Mouse (Mus musculus): Measurements from ENCODE around the gene Inpp5e. TPM values are rescaled to one million over a fixed set of nuclear protein-coding genes. Genes with fewer than 3 reads are reported as not detected.

Inpp5e gene
- polyA plus RNA-seq (2015; fragmentation: Nextera tagmentation; extraction: Ambion mirVana), result 19.8 and 23.9 TPM in 2 replicates

GRCm38 (mm10) chr2:26408515-26409356 is at the start of gene Inpp5e:
Gene Inpp5e (minus strand): TSS chr2:26409203.
- H3K9ac ChIP-seq (replicated peaks; ENCODE audit: low read depth, low read length), result peak within 1 kb of the TSS; percentile 92
- peaks cover 6% of the 10 kb centered on the region for H3K36me3 ChIP-seq (ENCODE audit: control insufficient read depth, insufficient read depth)
- H3K4me3 ChIP-seq (replicated peaks; ENCODE audit: low read length), result peak within 1 kb of the TSS; percentile 88
- WGBS, result under 1% methylated on average over 56 of the region's 57 CpGs
- no peaks in the 10 kb centered on the region for H3K27me3 ChIP-seq (replicated peaks; ENCODE audit: control insufficient read depth, insufficient read depth, low read length)
- H3K4me2 ChIP-seq (ENCODE audit: low read length), result peak within 1 kb of the TSS; percentile 93
- H3K9me3 ChIP-seq (ENCODE audit: control insufficient read depth, low read length), result no peaks in the 10 kb centered on the region
- peaks cover 35% of the 10 kb centered on the region for H3K4me1 ChIP-seq (replicated peaks; ENCODE audit: control insufficient read depth, insufficient read depth, low read length)
- ATAC-seq, result peak; percentile 94
- H3K27ac ChIP-seq (ENCODE audit: low read length), result peak within 1 kb of the TSS; percentile 54

DNA sequence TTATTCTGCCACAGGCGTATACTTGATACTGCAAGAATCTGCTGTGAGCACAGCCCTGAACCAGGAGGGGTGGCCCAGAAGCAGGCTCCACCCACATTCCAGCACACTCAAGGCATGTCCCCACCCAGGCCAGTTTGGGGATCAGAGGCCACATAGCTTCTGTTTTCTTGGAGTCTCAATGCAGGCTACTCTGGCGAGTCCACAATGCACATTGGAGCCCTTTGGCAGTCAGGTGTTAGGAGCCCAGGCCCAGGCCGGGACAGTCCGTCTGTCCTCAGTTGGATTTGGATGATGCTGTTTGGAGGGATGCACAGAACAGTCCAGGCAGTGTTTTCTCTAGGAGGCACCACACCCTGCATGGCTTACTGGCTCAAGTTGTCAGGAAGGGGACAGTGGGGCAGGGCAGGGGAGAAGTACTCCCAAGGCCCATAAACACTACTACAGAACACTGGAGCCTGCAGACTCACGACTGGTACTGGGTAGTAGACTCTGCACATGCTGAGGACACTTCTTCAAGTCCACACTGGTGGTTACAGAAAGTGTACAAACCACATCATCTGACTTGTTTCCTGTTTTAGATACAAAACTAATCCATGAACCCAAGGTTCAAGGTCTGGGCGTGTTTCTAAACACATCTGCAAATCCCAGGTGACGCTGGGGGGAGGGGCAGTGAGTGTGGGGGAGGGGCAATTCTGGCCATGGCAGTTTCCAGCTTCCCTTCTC is 49.6 kb upstream of the Inpp5e start:
- no peak for ATAC-seq
- no peaks in the 10 kb centered on the region for H3K27me3 ChIP-seq (replicated peaks; ENCODE audit: control insufficient read depth, insufficient read depth, low read length)

DNA sequence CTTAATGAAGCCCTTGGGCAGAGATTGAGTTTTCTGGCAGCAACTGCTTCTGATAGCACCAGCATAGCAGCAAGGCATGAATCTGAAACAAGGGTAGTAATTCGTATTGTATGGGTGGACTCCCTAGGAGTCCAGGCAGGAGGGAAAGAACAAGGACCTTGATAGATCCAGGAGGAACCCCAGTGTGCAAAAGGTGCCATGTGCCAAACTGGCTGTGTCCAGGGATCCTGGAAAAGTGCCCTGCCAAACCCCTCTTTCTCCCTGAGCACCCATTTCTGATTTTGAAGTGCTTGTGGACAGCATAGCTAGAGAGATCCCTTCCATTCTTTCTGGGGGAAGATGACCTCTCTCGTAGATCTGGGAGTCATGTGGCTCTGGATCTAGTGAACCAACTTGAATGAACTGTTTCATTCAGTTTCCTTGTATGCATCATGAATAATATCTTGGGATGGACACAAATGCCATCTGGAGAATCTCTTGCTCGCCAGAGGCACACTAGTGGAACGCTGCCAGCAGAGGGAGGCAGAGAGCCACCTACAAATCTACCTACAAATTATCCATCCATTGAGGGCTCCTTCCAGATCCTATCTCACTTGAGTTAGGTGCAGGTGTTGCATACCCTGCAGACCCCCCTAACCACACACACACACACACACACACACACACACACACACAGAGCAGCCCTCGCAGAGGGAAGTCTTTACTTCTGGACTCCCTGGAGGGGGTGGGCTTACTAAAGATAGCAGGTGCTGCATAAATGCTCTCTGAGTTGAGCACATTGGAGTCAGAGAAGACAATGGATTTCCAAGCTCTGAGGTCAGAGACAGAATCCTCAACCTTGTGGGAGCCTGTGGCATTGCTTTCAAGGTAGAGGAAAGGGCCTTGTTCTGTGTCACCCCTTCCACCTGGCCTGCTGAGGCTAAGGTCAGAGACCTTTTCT is 40.4 kb upstream of the Inpp5e start:
- Histone ChIP-seq H3K27me3 (replicated peaks; ENCODE audit: control insufficient read depth, insufficient read depth, low read length) (no peaks in the 10 kb centered on the region), H3K36me3 (ENCODE audit: control insufficient read depth, insufficient read depth) (no peaks in the 10 kb centered on the region), H3K4me1 (replicated peaks; ENCODE audit: control insufficient read depth, insufficient read depth, low read length) (peaks cover 31% of the 10 kb centered on the region), H3K4me2 (ENCODE audit: low read length) (no peak overlapping the region), H3K4me3 (replicated peaks; ENCODE audit: low read length) (no peak overlapping the region), H3K9ac (replicated peaks; ENCODE audit: low read depth, low read length) (no peak overlapping the region; the same call in 1 of the 2 replicates), H3K9me3 (ENCODE audit: control insufficient read depth, low read length) (no peaks in the 10 kb centered on the region), H3K27ac (ENCODE audit: low read length) (no peak overlapping the region)
- ATAC-seq, result no peak
- WGBS, result 22% methylated on average over 5 of the region's 5 CpGs

More for the DNA sequence above, 49.6 kb upstream of the Inpp5e start:
- H3K36me3 ChIP-seq (ENCODE audit: control insufficient read depth, insufficient read depth), result peaks cover 2% of the 10 kb centered on the region
- WGBS, result 48% methylated on average over 7 of the region's 7 CpGs
- peaks cover 2% of the 10 kb centered on the region for H3K4me1 ChIP-seq (replicated peaks; ENCODE audit: control insufficient read depth, insufficient read depth, low read length)
- H3K9me3 ChIP-seq (ENCODE audit: control insufficient read depth, low read length), result no peaks in the 10 kb centered on the region
- no peak overlapping the region for H3K27ac ChIP-seq (ENCODE audit: low read length)
- no peak overlapping the region for H3K9ac ChIP-seq (replicated peaks; ENCODE audit: low read depth, low read length)
- H3K4me2 ChIP-seq (ENCODE audit: low read length), result no peak overlapping the region
- no peak overlapping the region for H3K4me3 ChIP-seq (replicated peaks; ENCODE audit: low read length)

DNA sequence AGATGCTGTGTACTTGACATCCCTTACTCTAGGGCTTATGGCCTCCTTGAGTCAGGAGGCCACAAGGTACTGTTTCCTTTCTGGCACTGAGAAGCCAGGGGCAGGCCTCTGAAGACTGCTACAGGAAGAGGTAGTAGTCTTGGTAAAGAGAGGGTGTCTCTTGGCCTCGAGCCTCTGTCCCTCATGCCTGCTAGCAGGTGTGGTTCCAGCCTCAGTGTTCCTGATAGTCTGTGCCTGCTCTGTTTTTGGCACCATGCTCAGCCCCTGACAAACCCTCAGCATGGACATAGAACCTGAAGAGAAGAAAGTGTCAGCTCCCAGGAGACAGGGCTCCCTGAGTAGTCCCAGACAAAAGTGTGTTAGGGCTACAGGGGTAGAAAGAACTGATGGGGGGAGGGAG is 38.4 kb upstream of the Inpp5e start:
- Histone ChIP-seq H3K4me3 (replicated peaks; ENCODE audit: low read length) (no peak overlapping the region), H3K4me1 (replicated peaks; ENCODE audit: control insufficient read depth, insufficient read depth, low read length) (peaks cover 39% of the 10 kb centered on the region), H3K27me3 (replicated peaks; ENCODE audit: control insufficient read depth, insufficient read depth, low read length) (no peaks in the 10 kb centered on the region), H3K4me2 (ENCODE audit: low read length) (no peak overlapping the region), H3K27ac (ENCODE audit: low read length) (no peak overlapping the region), H3K36me3 (ENCODE audit: control insufficient read depth, insufficient read depth) (no peaks in the 10 kb centered on the region), H3K9ac (replicated peaks; ENCODE audit: low read depth, low read length) (no peak overlapping the region), H3K9me3 (ENCODE audit: control insufficient read depth, low read length) (no peaks in the 10 kb centered on the region)
- 96% methylated on average over 1 of the region's 1 CpGs for WGBS
- no peak for ATAC-seq

GRCm38 (mm10) chr2:26446671-26447070 is 37.7 kb upstream of the Inpp5e start:
- Histone ChIP-seq H3K9me3 (ENCODE audit: control insufficient read depth, low read length) (no peaks in the 10 kb centered on the region), H3K4me3 (replicated peaks; ENCODE audit: low read length) (peak overlapping the region; percentile 82), H3K4me1 (replicated peaks; ENCODE audit: control insufficient read depth, insufficient read depth, low read length) (peaks cover 39% of the 10 kb centered on the region), H3K9ac (replicated peaks; ENCODE audit: low read depth, low read length) (peak overlapping the region; percentile 68), H3K36me3 (ENCODE audit: control insufficient read depth, insufficient read depth) (no peaks in the 10 kb centered on the region), H3K27ac (ENCODE audit: low read length) (no peak overlapping the region), H3K4me2 (ENCODE audit: low read length) (peak overlapping the region; percentile 84), H3K27me3 (replicated peaks; ENCODE audit: control insufficient read depth, insufficient read depth, low read length) (no peaks in the 10 kb centered on the region)
- ATAC-seq, result no peak
- WGBS, result 82% methylated on average over 4 of the region's 4 CpGs

DNA sequence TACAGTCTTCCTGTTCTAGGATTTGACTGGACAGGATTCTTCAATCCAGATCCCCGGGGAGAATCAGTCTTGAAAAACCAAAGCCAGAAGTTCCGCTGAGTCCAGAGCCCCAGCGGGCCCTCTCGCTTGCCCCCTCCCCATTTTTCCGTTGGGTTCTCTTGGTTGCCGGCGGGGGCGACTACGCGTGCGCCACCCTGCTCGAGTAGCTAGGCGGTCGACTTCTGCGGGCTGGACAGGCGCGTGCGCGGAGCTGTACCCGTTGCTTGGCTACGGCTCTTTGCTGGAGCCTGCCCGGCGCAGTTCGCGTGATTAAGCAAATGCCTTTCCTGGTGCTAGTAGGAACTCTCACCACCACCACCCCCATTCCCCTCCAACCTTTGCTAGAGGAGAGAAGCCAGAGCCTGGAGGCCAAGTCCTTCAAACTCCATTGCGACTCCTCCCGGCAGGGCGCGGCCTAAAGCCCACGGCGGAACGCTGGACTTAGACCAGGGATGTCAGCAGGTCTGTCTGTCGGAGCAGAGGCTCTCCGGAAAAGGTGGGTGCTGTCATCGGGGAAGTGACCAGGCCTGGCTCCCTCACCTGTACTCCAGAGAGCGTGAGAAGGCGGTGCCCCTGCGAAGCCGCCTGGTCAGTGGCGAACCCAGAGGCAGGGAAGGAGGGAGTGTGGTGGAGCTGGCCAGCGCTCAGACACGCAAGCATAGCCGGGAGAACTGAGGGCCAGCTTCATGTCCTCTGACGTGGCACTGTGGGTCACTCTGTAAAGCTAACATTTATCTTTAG is 36.9 kb upstream of the Inpp5e start:
- ATAC-seq, result peak; percentile 92

GRCm38 (mm10) chr2:26444946-26445665 is 36.1 kb upstream of the Inpp5e start, which contains the start of gene Sec16a:
Gene Sec16a (minus strand): TSS chr2:26445216.
- peak within 1 kb of the TSS; percentile 85 for H3K9ac ChIP-seq (replicated peaks; ENCODE audit: low read depth, low read length)
- no peaks in the 10 kb centered on the region for H3K27me3 ChIP-seq (replicated peaks; ENCODE audit: control insufficient read depth, insufficient read depth, low read length)
- H3K27ac ChIP-seq (ENCODE audit: low read length), result peak within 1 kb of the TSS; percentile 95
- H3K4me1 ChIP-seq (replicated peaks; ENCODE audit: control insufficient read depth, insufficient read depth, low read length), result peaks cover 39% of the 10 kb centered on the region
- H3K4me2 ChIP-seq (ENCODE audit: low read length), result peak within 1 kb of the TSS; percentile 84
- peak within 1 kb of the TSS; percentile 82 for H3K4me3 ChIP-seq (replicated peaks; ENCODE audit: low read length)
- no peaks in the 10 kb centered on the region for H3K9me3 ChIP-seq (ENCODE audit: control insufficient read depth, low read length)
- H3K36me3 ChIP-seq (ENCODE audit: control insufficient read depth, insufficient read depth), result 0 out of 2 replicates have a peak, but pooled peaks cover 4% of the 10 kb centered on the region
- WGBS, result under 1% methylated on average over 61 of the region's 61 CpGs
- ATAC-seq, result peak; percentile 90

More for the DNA sequence above, 36.9 kb upstream of the Inpp5e start:
- peaks cover 39% of the 10 kb centered on the region for H3K4me1 ChIP-seq (replicated peaks; ENCODE audit: control insufficient read depth, insufficient read depth, low read length)
- H3K9ac ChIP-seq (replicated peaks; ENCODE audit: low read depth, low read length), result peak overlapping the region; percentile 68
- 0% methylated on average over 44 of the region's 44 CpGs for WGBS
- H3K27ac ChIP-seq (ENCODE audit: low read length), result peak overlapping the region; percentile 95
- 0 out of 2 replicates have a peak, but pooled peaks cover under 1% of the 10 kb centered on the region for H3K36me3 ChIP-seq (ENCODE audit: control insufficient read depth, insufficient read depth)
- no peaks in the 10 kb centered on the region for H3K9me3 ChIP-seq (ENCODE audit: control insufficient read depth, low read length)
- H3K4me2 ChIP-seq (ENCODE audit: low read length), result peak overlapping the region; percentile 84
- H3K4me3 ChIP-seq (replicated peaks; ENCODE audit: low read length), result peak overlapping the region; percentile 82
- no peaks in the 10 kb centered on the region for H3K27me3 ChIP-seq (replicated peaks; ENCODE audit: control insufficient read depth, insufficient read depth, low read length)

- H3K36me3 ChIP-seq (ENCODE audit: control insufficient read depth, insufficient read depth), result peaks cover 10% of the 10 kb centered on the region; the same call in 1 of the 2 replicates
- no peak for ATAC-seq
- no peaks in the 10 kb centered on the region for H3K9me3 ChIP-seq (ENCODE audit: control insufficient read depth, low read length)
- 3% methylated on average over 15 of the region's 15 CpGs for WGBS
- peak overlapping the region; percentile 75 for H3K4me2 ChIP-seq (ENCODE audit: low read length)
- peak overlapping the region; percentile 91 for H3K27ac ChIP-seq (ENCODE audit: low read length)
- peak overlapping the region; percentile 82 for H3K4me3 ChIP-seq (replicated peaks; ENCODE audit: low read length)
- H3K27me3 ChIP-seq (replicated peaks; ENCODE audit: control insufficient read depth, insufficient read depth, low read length), result no peaks in the 10 kb centered on the region
- peaks cover 35% of the 10 kb centered on the region for H3K4me1 ChIP-seq (replicated peaks; ENCODE audit: control insufficient read depth, insufficient read depth, low read length)
- H3K9ac ChIP-seq (replicated peaks; ENCODE audit: low read depth, low read length), result peak overlapping the region; percentile 85
Measured at GRCm38 (mm10) chr2:26444368-26444767, 35.4 kb upstream of the Inpp5e start.
